In the genomic region with DNA sequence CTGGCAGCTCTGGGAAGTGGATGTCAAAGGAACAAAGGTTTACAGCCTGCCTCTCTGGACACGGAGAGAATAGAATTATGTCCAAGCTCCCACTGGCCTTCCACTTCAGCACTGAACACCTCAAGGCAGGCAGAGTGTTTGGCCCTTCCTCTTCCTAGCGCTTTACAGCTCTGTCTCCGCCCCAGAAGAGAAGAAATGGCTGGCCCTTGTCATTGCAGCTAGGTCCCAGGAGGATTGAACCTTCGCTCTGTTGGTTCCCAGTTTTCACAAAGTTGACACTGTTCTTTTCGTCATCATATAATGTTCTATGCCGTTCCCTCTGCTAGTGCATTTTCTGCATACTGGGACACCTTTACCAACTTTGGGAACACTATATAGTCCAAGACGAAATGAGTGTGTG, we compare ENCODE assay signal across 26 mouse cellular contexts. TPM values are rescaled to one million over a fixed set of nuclear protein-coding genes. Genes with fewer than 3 reads are reported as not detected.
DNase-seq lines count a peak whose midpoint lies in the region; ATAC-seq lines count a peak whose summit lies in the region.
"Had no signal": no experiment of that assay in that cellular context is flagged by ENCODE, and none has a peak within 500 bp of the region (broad histone marks: within the 10 kb centered on the region; RNA-seq: fewer than 3 reads in every experiment).

No protein-coding gene starts in this region.

- no peak for DNase-seq in heart, adult 8-10 months (ENCODE audit: low spot score)
- no peak for DNase-seq in limb, embryonic 10.5 days (ENCODE audit: low spot score)
- peak; percentile 11 for DNase-seq in splenic B cell, adult 2 months (ENCODE audit: low read depth, low spot score)
- DNase-seq in layer of hippocampus, adult 18-20 months (ENCODE audit: low spot score in 2 of 2): no peak
- DNase-seq: adrenal gland, adult 8-10 months; adrenal gland, postnatal 14 days; adrenal gland, postnatal 36 days; cerebellum, adult 11-12 months; cerebellum, adult 2 months; cerebellum, adult 9-10 months; cerebellum, postnatal 10 days; cerebellum, postnatal 25 days had no signal

- H3K4me1 ChIP-seq in heart, embryonic 12.5 days (replicated peaks): peaks cover 22% of the 10 kb centered on the region
- no peaks in the 10 kb centered on the region for H3K4me1 ChIP-seq in limb, embryonic 12.5 days (replicated peaks)
- no peaks in the 10 kb centered on the region for H3K4me1 ChIP-seq in limb, embryonic 10.5 days
- H3K4me1 ChIP-seq: embryonic facial prominence, embryonic 10.5 days; embryonic facial prominence, embryonic 12.5 days; forebrain, embryonic 13.5 days; forebrain, embryonic 15.5 days had no signal

- H3K4me2 ChIP-seq in heart, embryonic 12.5 days: no peak overlapping the region
- H3K4me2 ChIP-seq in limb, embryonic 12.5 days: no peak overlapping the region
- H3K4me2 ChIP-seq: embryonic facial prominence, embryonic 12.5 days; forebrain, embryonic 13.5 days; forebrain, embryonic 15.5 days had no signal

- no peaks in the 10 kb centered on the region for H3K27me3 ChIP-seq in heart, embryonic 12.5 days (replicated peaks)
- H3K27me3 ChIP-seq in limb, embryonic 12.5 days: no peaks in the 10 kb centered on the region
- no peaks in the 10 kb centered on the region for H3K27me3 ChIP-seq in limb, embryonic 10.5 days (ENCODE audit: low read depth, poor library complexity, severe bottlenecking)
- H3K27me3 ChIP-seq in splenic B cell, adult 2 months (ENCODE audit: control insufficient read depth, insufficient read depth, low read length, poor library complexity, severe bottlenecking): no peaks in the 10 kb centered on the region
- H3K27me3 ChIP-seq: embryonic facial prominence, embryonic 12.5 days; forebrain, embryonic 13.5 days; forebrain, embryonic 15.5 days; Patski had no signal

- H3K27ac ChIP-seq in heart, embryonic 12.5 days (ENCODE audit: poor library complexity, severe bottlenecking): peak overlapping the region; percentile 33; the same call in 1 of the 2 replicates
- H3K27ac ChIP-seq in limb, embryonic 12.5 days: peak overlapping the region; percentile 59
- H3K27ac ChIP-seq in limb, embryonic 10.5 days: no peak overlapping the region
- H3K27ac ChIP-seq: embryonic facial prominence, embryonic 10.5 days; embryonic facial prominence, embryonic 12.5 days; forebrain, embryonic 13.5 days; forebrain, embryonic 15.5 days had no signal

- ATAC-seq in heart, embryonic 12.5 days (ENCODE audit: insufficient number of reproducible peaks, low FRiP score): no peak
- no peak for ATAC-seq in limb, embryonic 12.5 days (ENCODE audit: insufficient number of reproducible peaks, insufficient read depth, low FRiP score, low TSS enrichment, low read depth)
- ATAC-seq: activated CD4-positive, CD25-positive, alpha-beta regulatory T cell, adult 4 months; forebrain, embryonic 13.5 days; forebrain, embryonic 15.5 days; Patski had no signal

- 60% methylated on average over 7 of the region's 7 CpGs for WGBS in heart, embryonic 12.5 days
- 72% methylated on average over 7 of the region's 7 CpGs for WGBS in limb, embryonic 12.5 days
- 83% methylated on average over 7 of the region's 7 CpGs for WGBS in limb, embryonic 10.5 days

- no peak overlapping the region for H3K9ac ChIP-seq in heart, embryonic 12.5 days
- no peak overlapping the region for H3K9ac ChIP-seq in limb, embryonic 12.5 days (replicated peaks)
- H3K9ac ChIP-seq: embryonic facial prominence, embryonic 12.5 days; forebrain, embryonic 13.5 days; forebrain, embryonic 15.5 days had no signal

- H3K9me3 ChIP-seq in heart, embryonic 12.5 days (replicated peaks): no peaks in the 10 kb centered on the region
- no peaks in the 10 kb centered on the region for H3K9me3 ChIP-seq in limb, embryonic 12.5 days
- H3K9me3 ChIP-seq in limb, embryonic 10.5 days (replicated peaks): no peaks in the 10 kb centered on the region
- H3K9me3 ChIP-seq: embryonic facial prominence, embryonic 10.5 days; embryonic facial prominence, embryonic 12.5 days; forebrain, embryonic 13.5 days; forebrain, embryonic 15.5 days; G1E had no signal

- H3K4me3 ChIP-seq in heart, embryonic 12.5 days: no peak overlapping the region
- no peak overlapping the region for H3K4me3 ChIP-seq in limb, embryonic 12.5 days (replicated peaks)
- H3K4me3 ChIP-seq in limb, embryonic 10.5 days: no peak overlapping the region
- H3K4me3 ChIP-seq: embryonic facial prominence, embryonic 10.5 days; embryonic facial prominence, embryonic 12.5 days; forebrain, embryonic 13.5 days; forebrain, embryonic 15.5 days had no signal

- peaks cover 12% of the 10 kb centered on the region for H3K36me3 ChIP-seq in heart, embryonic 12.5 days
- peaks cover 32% of the 10 kb centered on the region for H3K36me3 ChIP-seq in limb, embryonic 12.5 days
- peaks cover 34% of the 10 kb centered on the region for H3K36me3 ChIP-seq in limb, embryonic 10.5 days
- peaks cover 2% of the 10 kb centered on the region; the same call in 1 of the 2 replicates for H3K36me3 ChIP-seq in splenic B cell, adult 2 months (ENCODE audit: control insufficient read depth, insufficient read depth, low read length, poor library complexity, severe bottlenecking)
- H3K36me3 ChIP-seq: G1E had no signal

RNA-seq across cellular contexts. Expression of a gene that starts 23.5 kb away (rescaled TPM):
- 6.3 and 6.4 TPM in 2 replicates for polyA plus RNA-seq in heart, embryonic 12.5 days (2016; fragmentation: Nextera tagmentation; extraction: Ambion mirVana)
- total RNA-seq in heart, adult 8-10 months (2022): 1 to 10 TPM; 2.4 to 3.3 (median 2.9) TPM
- polyA plus RNA-seq in limb, embryonic 12.5 days (2016; fragmentation: Nextera tagmentation; extraction: Ambion mirVana): 16.0 and 16.3 TPM in 2 replicates
- polyA plus RNA-seq in limb, embryonic 10.5 days (2016; fragmentation: Nextera tagmentation; extraction: Ambion mirVana): 11.8 and 15.7 TPM in 2 replicates
- total RNA-seq in layer of hippocampus, adult 18-20 months (2021): 10 to 100 TPM; 15.1 to 16.0 TPM
- polyA plus RNA-seq: G1E had no signal

RNA-seq across cellular contexts. Expression of a gene that starts 44.6 kb away (rescaled TPM):
- polyA plus RNA-seq in heart, embryonic 12.5 days (2016; fragmentation: Nextera tagmentation; extraction: Ambion mirVana): not detected in 2 replicates
- total RNA-seq in heart, adult 8-10 months (2022): not detected
- not detected in 2 replicates for polyA plus RNA-seq in limb, embryonic 12.5 days (2016; fragmentation: Nextera tagmentation; extraction: Ambion mirVana)
- polyA plus RNA-seq in limb, embryonic 10.5 days (2016; fragmentation: Nextera tagmentation; extraction: Ambion mirVana): not detected in 2 replicates
- not detected for total RNA-seq in layer of hippocampus, adult 18-20 months (2021)
- total RNA-seq: adrenal gland, adult 18-20 months; adrenal gland, adult 8-10 months; adrenal gland, postnatal 14 days; adrenal gland, postnatal 36 days; G1E had no signal
- polyA plus RNA-seq: activated CD4-positive, CD25-positive, alpha-beta regulatory T cell, adult 4 months; C2C12; cerebellum, adult 2 months; cortical plate, adult 2 months; embryonic facial prominence, embryonic 10.5 days; embryonic facial prominence, embryonic 12.5 days; embryonic facial prominence, embryonic 14.5 days; forebrain, embryonic 11.5 days; forebrain, embryonic 13.5 days; forebrain, embryonic 15.5 days; G1E; Patski had no signal

RNA-seq across cellular contexts. Expression of a gene that starts 59.8 kb away (rescaled TPM):
- polyA plus RNA-seq in heart, embryonic 12.5 days (2016; fragmentation: Nextera tagmentation; extraction: Ambion mirVana): 51.0 and 58.3 TPM in 2 replicates
- 1 to 10 TPM; 5.1 to 5.9 (median 5.7) TPM for total RNA-seq in heart, adult 8-10 months (2022)
- 59.9 and 61.2 TPM in 2 replicates for polyA plus RNA-seq in limb, embryonic 12.5 days (2016; fragmentation: Nextera tagmentation; extraction: Ambion mirVana)
- 45.5 and 52.5 TPM in 2 replicates for polyA plus RNA-seq in limb, embryonic 10.5 days (2016; fragmentation: Nextera tagmentation; extraction: Ambion mirVana)
- total RNA-seq in layer of hippocampus, adult 18-20 months (2021): 10 to 100 TPM; 14.2 to 15.9 TPM

RNA-seq across cellular contexts. Expression of a gene that starts 59.9 kb away (rescaled TPM):
- 18.6 and 19.6 TPM in 2 replicates for polyA plus RNA-seq in heart, embryonic 12.5 days (2016; fragmentation: Nextera tagmentation; extraction: Ambion mirVana)
- 1 to 10 TPM; 3.1 to 4.5 (median 3.7) TPM for total RNA-seq in heart, adult 8-10 months (2022)
- polyA plus RNA-seq in limb, embryonic 12.5 days (2016; fragmentation: Nextera tagmentation; extraction: Ambion mirVana): 19.2 and 23.2 TPM in 2 replicates
- polyA plus RNA-seq in limb, embryonic 10.5 days (2016; fragmentation: Nextera tagmentation; extraction: Ambion mirVana): 15.7 and 17.3 TPM in 2 replicates
- 1 to 10 TPM; 8.5 to 8.7 TPM for total RNA-seq in layer of hippocampus, adult 18-20 months (2021)
